ENCODE assay signal across 22 mouse cellular contexts in the genomic region with DNA sequence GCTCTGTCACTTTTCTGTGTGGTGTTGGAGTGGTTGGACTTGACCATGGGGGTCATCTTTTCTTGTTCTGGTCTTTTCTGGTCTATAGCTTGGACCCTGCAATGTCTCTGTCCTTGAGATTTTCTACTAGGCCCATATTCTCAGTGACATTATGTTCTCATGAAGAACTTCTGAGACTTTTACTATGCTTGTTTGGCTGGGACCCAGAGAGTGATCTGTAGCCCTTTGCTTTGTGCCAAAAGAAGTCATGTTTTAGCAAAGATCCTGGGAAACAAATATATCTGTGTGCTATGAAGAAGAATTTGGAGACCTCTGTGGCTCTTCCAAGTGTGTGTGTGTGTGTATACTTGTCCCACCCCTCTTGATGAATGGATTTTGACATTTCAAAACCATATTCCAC.
"Had no signal": no experiment of that assay in that cellular context is flagged by ENCODE, and none has a peak within 500 bp of the region (broad histone marks: within the 10 kb centered on the region; RNA-seq: fewer than 3 reads in every experiment).

No protein-coding gene starts in this region.

- H3K9ac ChIP-seq: limb, embryonic 12.5 days; limb, embryonic 15.5 days; liver, embryonic 14.5 days; liver, postnatal 0 days; midbrain, embryonic 12.5 days; midbrain, embryonic 15.5 days; neural tube, embryonic 12.5 days; neural tube, embryonic 15.5 days; stomach, embryonic 15.5 days had no signal

- H3K4me1 ChIP-seq: limb, embryonic 12.5 days; midbrain, embryonic 15.5 days; neural tube, embryonic 12.5 days; neural tube, embryonic 15.5 days; stomach, embryonic 15.5 days had no signal

- H3K9me3 ChIP-seq: limb, embryonic 12.5 days; limb, embryonic 15.5 days; midbrain, embryonic 12.5 days; midbrain, embryonic 15.5 days; neural tube, embryonic 12.5 days; neural tube, embryonic 15.5 days; stomach, embryonic 15.5 days had no signal

- H3K4me3 ChIP-seq: limb, embryonic 12.5 days; limb, embryonic 15.5 days; midbrain, embryonic 12.5 days; midbrain, embryonic 15.5 days; neural tube, embryonic 12.5 days; neural tube, embryonic 15.5 days; stomach, embryonic 15.5 days had no signal

- ATAC-seq: intestine, embryonic 16.5 days; liver, postnatal 0 days; midbrain, embryonic 15.5 days had no signal

- H3K36me3 ChIP-seq: limb, embryonic 12.5 days; limb, embryonic 15.5 days; midbrain, embryonic 12.5 days; midbrain, embryonic 15.5 days; neural tube, embryonic 12.5 days; neural tube, embryonic 15.5 days; stomach, embryonic 15.5 days had no signal

- H3K4me2 ChIP-seq: limb, embryonic 12.5 days; limb, embryonic 15.5 days; liver, embryonic 11.5 days; midbrain, embryonic 12.5 days; midbrain, embryonic 15.5 days; neural tube, embryonic 12.5 days; neural tube, embryonic 15.5 days; stomach, embryonic 15.5 days had no signal

- H3K27ac ChIP-seq: limb, embryonic 12.5 days; limb, embryonic 15.5 days; liver, embryonic 14.5 days; macrophage; midbrain, embryonic 12.5 days; midbrain, embryonic 15.5 days; neural tube, embryonic 12.5 days; neural tube, embryonic 15.5 days; stomach, embryonic 15.5 days had no signal

- H3K27me3 ChIP-seq: limb, embryonic 12.5 days; limb, embryonic 15.5 days; midbrain, embryonic 12.5 days; midbrain, embryonic 15.5 days; neural tube, embryonic 12.5 days; neural tube, embryonic 15.5 days; stomach, embryonic 15.5 days had no signal

- DNase-seq: kidney, adult 18-20 months; kidney, adult 9 months; kidney, postnatal 36 days; left cerebral cortex, postnatal 4 days; liver, postnatal 0 days; retina, postnatal 1 day; right cerebral cortex, postnatal 25 days; spleen, adult 18-20 months; thymus, adult 2 months; thymus, postnatal 14 days; thymus, postnatal 4 days had no signal
